Mouse (Mus musculus) embryonic facial prominence, embryonic 13.5 days (tissue): ENCODE results near the gene Gm6993. TPM values are rescaled to one million over a fixed set of nuclear protein-coding genes. Genes with fewer than 3 reads are reported as not detected.

ENCODE experiments used
- ATAC-seq: fragments of 200-750 bp; cut with Nextera tagmentation; 2 replicates; pipeline ENCODE4 v1.8.0; 2017; ENCODE audit warnings: low read depth; ENCODE audit not compliant: insufficient number of reproducible peaks, insufficient read depth, low FRiP score, low TSS enrichment
- H3K27ac ChIP-seq: fragments of 300-500 bp; sonication (generic); 2 replicates; pipeline ENCODE4 v1.5.1; 2015; ENCODE audit warnings: moderate library complexity, mild to moderate bottlenecking, inconsistent platforms
- H3K27me3 ChIP-seq: fragments of 300-500 bp; sonication (generic); 2 replicates; pipeline ENCODE4 v1.6.1; 2015; ENCODE audit warnings: mild to moderate bottlenecking, inconsistent platforms
- H3K36me3 ChIP-seq: fragments of 300-500 bp; sonication (generic); 2 replicates; pipeline ENCODE4 v1.6.1; 2015; ENCODE audit warnings: mild to moderate bottlenecking, inconsistent platforms
- H3K4me1 ChIP-seq: fragments of 300-500 bp; sonication (generic); 2 replicates; pipeline ENCODE4 v1.6.1; 2015; ENCODE audit warnings: inconsistent platforms
- H3K4me2 ChIP-seq: fragments of 300-500 bp; sonication (generic); 2 replicates; pipeline ENCODE4 v1.6.1; 2015; ENCODE audit warnings: moderate library complexity, mild to moderate bottlenecking, inconsistent platforms
- H3K4me3 ChIP-seq: fragments of 300-500 bp; sonication (generic); 2 replicates; pipeline ENCODE4 v1.5.1; 2015; ENCODE audit warnings: mild to moderate bottlenecking, inconsistent platforms
- H3K9ac ChIP-seq: fragments of 300-500 bp; sonication (generic); 2 replicates; pipeline ENCODE4 v1.6.1; 2015; ENCODE audit warnings: mild to moderate bottlenecking, inconsistent platforms
- H3K9me3 ChIP-seq: fragments of 300-500 bp; sonication (generic); 2 replicates; pipeline ENCODE4 v1.6.1; 2016; ENCODE audit warnings: inconsistent platforms
- WGBS: fragments of 180-500 bp; shearing (Covaris S2); methylation state at CpG from one replicate; pipeline ENCODE4 v1.1.7; 2015; ENCODE audit warnings: mixed read lengths; 5-methylcytosine and 5-hydroxymethylcytosine counted together
- polyA plus RNA-seq: library from polyadenylated mRNA; unstranded; fragments of >200 nt; fragmentation: Nextera tagmentation; extraction: Ambion mirVana; gene quantifications from 2 replicates; pipeline ENCODE4 v1.2.1, GENCODE M21; 2015

Gm6993 gene
- polyA plus RNA-seq, 1 experiment from 2014 or later: not detected

GRCm38 (mm10) chr12:31221522-31221921, 19.0 kb upstream of the Gm6993 start:
- ATAC-seq: no peak
- 68% methylated on average over 6 of the region's 6 CpGs for WGBS

GRCm38 (mm10) chr12:31222282-31222681, 18.3 kb upstream of the Gm6993 start:
- Histone ChIP-seq H3K36me3 (no peaks in the 10 kb centered on the region), H3K4me1 (peaks cover 31% of the 10 kb centered on the region), H3K4me3 (no peak overlapping the region), H3K9ac (no peak overlapping the region), H3K4me2 (no peak overlapping the region), H3K27ac (no peak overlapping the region), H3K9me3 (no peaks in the 10 kb centered on the region), H3K27me3 (no peaks in the 10 kb centered on the region)
- no peak for ATAC-seq
- 22% methylated on average over 2 of the region's 2 CpGs for WGBS

More at GRCm38 (mm10) chr12:31221522-31221921, 19.0 kb upstream of the Gm6993 start:
- H3K4me2 ChIP-seq: no peak overlapping the region
- no peak overlapping the region for H3K27ac ChIP-seq
- H3K4me1 ChIP-seq: peaks cover 29% of the 10 kb centered on the region
- no peaks in the 10 kb centered on the region for H3K9me3 ChIP-seq
- H3K4me3 ChIP-seq: no peak overlapping the region
- no peak overlapping the region for H3K9ac ChIP-seq
- H3K36me3 ChIP-seq: no peaks in the 10 kb centered on the region
- H3K27me3 ChIP-seq: no peaks in the 10 kb centered on the region

DNA sequence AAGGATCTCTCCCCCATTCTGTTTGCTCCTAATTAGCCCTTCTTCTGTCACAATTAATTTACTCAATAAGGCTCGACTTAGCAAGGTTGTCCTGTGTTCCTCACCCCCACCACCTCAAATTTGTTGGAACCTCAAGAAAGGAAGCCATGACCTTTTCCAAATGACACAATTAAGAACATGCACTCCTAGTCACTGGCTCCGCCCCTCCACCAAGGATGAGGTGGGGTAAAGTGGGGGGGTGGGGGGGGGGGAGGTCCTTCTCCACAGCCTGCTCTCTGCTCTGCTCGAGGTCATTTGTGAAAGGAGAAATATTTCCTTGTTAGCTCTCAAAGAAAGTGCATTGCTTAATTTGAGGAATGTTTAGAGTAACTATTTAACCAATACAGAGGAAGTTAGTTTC, 17.8 kb upstream of the Gm6993 start:
- no peak for ATAC-seq
- WGBS: 20% methylated on average over 3 of the region's 3 CpGs

DNA sequence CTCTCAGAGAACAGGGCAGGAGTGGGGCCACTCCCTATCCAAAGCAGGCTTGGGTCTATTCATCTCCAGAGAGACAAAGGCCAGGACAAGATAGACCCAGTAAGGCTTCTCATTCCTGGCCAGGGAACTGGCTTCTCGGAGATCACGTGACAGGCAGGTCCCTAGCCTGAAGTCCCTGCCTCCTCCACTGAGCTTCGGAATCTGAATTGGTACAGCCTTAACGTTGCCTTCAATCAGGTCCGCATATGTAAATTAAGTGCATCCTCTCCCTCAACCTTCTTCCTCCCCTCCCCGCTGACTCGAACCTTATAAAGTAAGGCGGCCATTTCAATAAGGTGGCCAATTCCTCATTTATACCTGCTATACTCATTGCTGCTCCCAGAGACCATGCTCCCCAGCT, 15.1 kb upstream of the Gm6993 start:
- H3K36me3 ChIP-seq: no peaks in the 10 kb centered on the region
- peaks cover 12% of the 10 kb centered on the region; the same call in 1 of the 2 replicates for H3K4me1 ChIP-seq
- H3K27ac ChIP-seq: no peak overlapping the region; the same call in 1 of the 2 replicates
- no peaks in the 10 kb centered on the region for H3K9me3 ChIP-seq
- no peak overlapping the region for H3K9ac ChIP-seq
- no peak overlapping the region for H3K4me3 ChIP-seq
- WGBS: 59% methylated on average over 8 of the region's 8 CpGs
- H3K4me2 ChIP-seq: no peak overlapping the region
- no peaks in the 10 kb centered on the region for H3K27me3 ChIP-seq
- ATAC-seq: no peak

More for the DNA sequence above, 17.8 kb upstream of the Gm6993 start:
- Histone ChIP-seq H3K4me3 (no peak overlapping the region), H3K27ac (no peak overlapping the region), H3K9ac (no peak overlapping the region), H3K36me3 (no peaks in the 10 kb centered on the region), H3K9me3 (no peaks in the 10 kb centered on the region), H3K27me3 (no peaks in the 10 kb centered on the region), H3K4me2 (no peak overlapping the region), H3K4me1 (peaks cover 29% of the 10 kb centered on the region)

- Histone ChIP-seq H3K36me3 (no peaks in the 10 kb centered on the region), H3K4me3 (no peak overlapping the region), H3K4me2 (no peak overlapping the region), H3K9me3 (no peaks in the 10 kb centered on the region), H3K27me3 (no peaks in the 10 kb centered on the region), H3K4me1 (peaks cover 14% of the 10 kb centered on the region; the same call in 1 of the 2 replicates), H3K9ac (no peak overlapping the region), H3K27ac (no peak overlapping the region)
- ATAC-seq: no peak
- 79% methylated on average over 3 of the region's 3 CpGs for WGBS
These were observed 13.4 kb upstream of the Gm6993 start for GRCm38 (mm10) chr12:31227167-31227566.

- Histone ChIP-seq H3K9me3 (no peaks in the 10 kb centered on the region), H3K9ac (no peak overlapping the region), H3K4me2 (no peak overlapping the region), H3K4me1 (peaks cover 13% of the 10 kb centered on the region; the same call in 1 of the 2 replicates), H3K36me3 (no peaks in the 10 kb centered on the region), H3K4me3 (no peak overlapping the region), H3K27ac (no peak overlapping the region), H3K27me3 (no peaks in the 10 kb centered on the region)
- no peak for ATAC-seq
- 52% methylated on average over 7 of the region's 7 CpGs for whole genome bisulfite sequencing
These were observed 11.7 kb upstream of the Gm6993 start for GRCm38 (mm10) chr12:31228878-31229277.

- 80% methylated on average over 1 of the region's 1 CpGs for WGBS
- Histone ChIP-seq H3K27ac (no peak overlapping the region), H3K4me3 (no peak overlapping the region), H3K36me3 (no peaks in the 10 kb centered on the region), H3K9me3 (no peaks in the 10 kb centered on the region), H3K9ac (no peak overlapping the region), H3K4me2 (no peak overlapping the region), H3K4me1 (peaks cover 21% of the 10 kb centered on the region), H3K27me3 (no peaks in the 10 kb centered on the region)
- ATAC-seq: no peak
These were observed 7.9 kb upstream of the Gm6993 start for GRCm38 (mm10) chr12:31232635-31233034.

GRCm38 (mm10) chr12:31235018-31235417, 5.6 kb upstream of the Gm6993 start:
- Histone ChIP-seq H3K4me1 (peaks cover 21% of the 10 kb centered on the region), H3K27me3 (no peaks in the 10 kb centered on the region), H3K27ac (no peak overlapping the region), H3K9me3 (no peaks in the 10 kb centered on the region), H3K4me3 (no peak overlapping the region), H3K9ac (no peak overlapping the region), H3K4me2 (no peak overlapping the region), H3K36me3 (no peaks in the 10 kb centered on the region)
- 94% methylated on average over 6 of the region's 6 CpGs for WGBS
- ATAC-seq: no peak

GRCm38 (mm10) chr12:31236861-31237595, 3.5 kb upstream of the Gm6993 start:
- H3K4me3 ChIP-seq: no peak overlapping the region
- no peaks in the 10 kb centered on the region for H3K27me3 ChIP-seq
- 0 out of 2 replicates have a peak overlapping the region, but pooled peaks have one; percentile 16 for H3K4me2 ChIP-seq
- peak overlapping the region; percentile 58 for H3K27ac ChIP-seq
- no peaks in the 10 kb centered on the region for H3K36me3 ChIP-seq
- WGBS: 33% methylated on average over 12 of the region's 12 CpGs
- H3K4me1 ChIP-seq: peaks cover 20% of the 10 kb centered on the region
- no peak overlapping the region for H3K9ac ChIP-seq
- no peaks in the 10 kb centered on the region for H3K9me3 ChIP-seq
- ATAC-seq: 0 out of 2 replicates have a peak, but pooled peaks have one; percentile 43

DNA sequence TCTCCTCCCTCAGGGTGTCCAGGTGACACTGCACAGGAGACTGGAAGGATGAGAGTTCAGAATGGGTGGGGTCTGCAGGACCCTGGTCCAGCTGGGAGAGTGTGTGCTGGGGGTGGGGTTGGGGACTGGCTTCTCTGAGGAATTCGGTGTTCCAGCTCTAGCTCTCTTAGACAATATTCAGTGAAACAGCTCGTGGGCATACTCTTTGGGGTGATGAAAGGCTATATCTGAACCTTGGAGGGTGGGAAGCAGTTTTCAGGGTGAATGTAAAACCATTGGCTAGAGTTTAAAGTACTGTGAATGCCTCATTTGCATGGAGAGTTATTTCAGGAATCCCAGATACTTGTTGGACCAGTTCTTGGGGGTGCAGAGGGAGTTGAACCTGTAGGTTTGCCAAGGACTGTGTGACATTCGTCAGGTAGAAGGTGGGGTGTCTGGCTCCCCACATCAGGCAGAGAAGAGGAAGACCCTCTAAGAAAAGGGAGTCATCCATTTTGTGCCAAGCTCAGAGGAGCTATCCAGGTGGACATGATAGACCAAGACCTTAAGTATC, 1.5 kb upstream of the Gm6993 start:
- no peaks in the 10 kb centered on the region for H3K27me3 ChIP-seq
- no peak overlapping the region for H3K9ac ChIP-seq
- no peak for ATAC-seq
- no peak overlapping the region for H3K4me3 ChIP-seq
- 68% methylated on average over 3 of the region's 3 CpGs for WGBS
- H3K9me3 ChIP-seq: no peaks in the 10 kb centered on the region
- H3K27ac ChIP-seq: no peak overlapping the region
- no peaks in the 10 kb centered on the region for H3K36me3 ChIP-seq
- peaks cover 13% of the 10 kb centered on the region for H3K4me1 ChIP-seq
- no peak overlapping the region for H3K4me2 ChIP-seq

DNA sequence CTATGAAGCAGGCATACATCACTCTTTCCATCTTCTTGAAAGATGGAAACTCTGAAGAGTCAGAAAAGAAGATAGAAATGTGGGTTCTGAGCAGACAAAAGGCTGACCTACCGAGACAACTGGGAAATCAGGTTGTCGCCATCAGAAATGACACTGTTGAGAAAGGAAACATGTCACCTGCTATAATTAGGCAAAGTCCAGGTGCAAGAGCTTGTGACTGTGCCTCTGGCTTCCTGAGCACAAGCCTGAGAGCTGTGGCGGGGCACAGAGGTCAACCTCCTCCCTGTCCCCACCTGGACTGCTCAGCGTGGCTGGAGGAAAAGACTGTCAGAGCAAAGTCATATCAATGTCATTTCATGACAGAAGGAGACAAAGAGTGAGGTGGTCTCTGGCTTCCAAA, 772 bp upstream of the Gm6993 start:
- no peak for ATAC-seq
- WGBS: 58% methylated on average over 4 of the region's 4 CpGs
- no peak overlapping the region for H3K9ac ChIP-seq

More for the DNA sequence above, 772 bp upstream of the Gm6993 start:
- Histone ChIP-seq H3K36me3 (no peaks in the 10 kb centered on the region), H3K9me3 (no peaks in the 10 kb centered on the region), H3K4me1 (peaks cover 13% of the 10 kb centered on the region), H3K4me3 (no peak overlapping the region), H3K4me2 (no peak overlapping the region), H3K27ac (no peak overlapping the region), H3K27me3 (no peaks in the 10 kb centered on the region)
